Mouse (Mus musculus): ENCODE data around the gene Lbp.

GRCm38 (mm10) chr2:158283771-158284170 is 22.5 kb upstream of the Lbp start:
- no peak for TF ChIP-seq TAL1 (conservative IDR thresholded peaks at IDR 0.05; ENCODE audit: low read depth, low read length)
- TF ChIP-seq POLR2AphosphoS5 (IDR thresholded peaks at IDR 0.05; ENCODE audit: insufficient replicate concordance, low read depth, low read length) = no peak
- no peak for TF ChIP-seq CTCF (IDR thresholded peaks at IDR 0.05; ENCODE audit: low read depth, low read length)
- no peak for TF ChIP-seq GATA2 (IDR thresholded peaks at IDR 0.05; ENCODE audit: borderline replicate concordance, low read depth, low read length)
